In the genomic region with DNA sequence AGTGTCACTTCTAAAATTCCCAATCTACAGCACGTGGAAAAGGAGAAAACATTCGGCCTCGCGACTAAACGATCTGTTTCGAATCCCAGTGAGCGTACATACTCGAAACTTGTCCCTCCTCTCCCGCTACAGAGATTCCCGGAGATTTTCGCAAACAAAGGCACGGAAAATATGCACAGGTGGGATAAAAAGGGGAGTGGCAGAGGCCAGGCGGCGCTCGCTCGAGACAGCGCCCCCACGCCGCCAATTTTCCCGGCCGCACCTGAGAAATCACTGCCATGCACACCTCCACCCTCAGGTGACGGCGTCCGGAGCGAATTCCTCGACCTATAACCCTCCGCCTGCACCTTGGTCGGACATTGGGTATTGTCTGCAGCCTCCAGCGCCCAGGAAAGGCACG, we compare ENCODE assay signal across 8 mouse cellular contexts. TPM values are rescaled to one million over a fixed set of nuclear protein-coding genes. Genes with fewer than 3 reads are reported as not detected.
A peak's percentile ranks its signal among the peaks of the same experiment; 100 is the strongest.
DNase-seq lines count a peak whose midpoint lies in the region; ATAC-seq and TF ChIP-seq lines count a peak whose summit lies in the region.

No protein-coding gene starts in this region.

- no peak for TF ChIP-seq EP300 in liver, postnatal 0 days (IDR thresholded peaks at IDR 0.05; ENCODE audit: low read depth)

- TF ChIP-seq CTCF in liver, postnatal 0 days (IDR thresholded peaks at IDR 0.05; ENCODE audit: low read depth): peak; percentile 39

- H3K36me3 ChIP-seq in forebrain, embryonic 14.5 days (ENCODE audit: control insufficient read depth, insufficient read depth, low read length): no peaks in the 10 kb centered on the region
- H3K36me3 ChIP-seq in liver, postnatal 0 days (replicated peaks; ENCODE audit: insufficient read depth, low read length): no peaks in the 10 kb centered on the region
- H3K36me3 ChIP-seq in neural tube, embryonic 14.5 days (ENCODE audit: control insufficient read depth, insufficient read depth, low read length): no peaks in the 10 kb centered on the region

- H3K9me3 ChIP-seq in forebrain, embryonic 14.5 days (replicated peaks; ENCODE audit: control insufficient read depth, low read length): no peaks in the 10 kb centered on the region
- H3K9me3 ChIP-seq in liver, postnatal 0 days (ENCODE audit: low read length): no peaks in the 10 kb centered on the region
- no peaks in the 10 kb centered on the region for H3K9me3 ChIP-seq in neural tube, embryonic 14.5 days (ENCODE audit: control insufficient read depth, low read length)

- WGBS in forebrain, embryonic 14.5 days: 0% methylated on average over 30 of the region's 30 CpGs
- 2% methylated on average over 30 of the region's 30 CpGs for WGBS in liver, postnatal 0 days (ENCODE audit: insufficient replicate concordance)
- whole genome bisulfite sequencing in neural tube, embryonic 14.5 days: under 1% methylated on average over 30 of the region's 30 CpGs

- DNase-seq in gastrocnemius, postnatal 10 days: peak; percentile 14
- DNase-seq in gastrocnemius, postnatal 25 days: no peak
- peak; percentile 21 for DNase-seq in adrenal gland, postnatal 14 days
- DNase-seq in forebrain, embryonic 14.5 days (ENCODE audit: low spot score): peak; percentile 46
- DNase-seq in kidney, adult 18-20 months: peak; percentile 79
- DNase-seq in liver, postnatal 0 days: peak; percentile 62
- no peak for DNase-seq in natural killer cell, adult 2 months (ENCODE audit: low spot score in 2 of 2)

- peaks cover 21% of the 10 kb centered on the region for H3K4me1 ChIP-seq in forebrain, embryonic 14.5 days (ENCODE audit: control insufficient read depth, insufficient read depth, low read length)
- peaks cover 5% of the 10 kb centered on the region for H3K4me1 ChIP-seq in liver, postnatal 0 days (ENCODE audit: insufficient read depth)
- H3K4me1 ChIP-seq in neural tube, embryonic 14.5 days (ENCODE audit: control insufficient read depth, insufficient read depth, low read length): peaks cover 15% of the 10 kb centered on the region

- peak overlapping the region; percentile 98 for H3K4me3 ChIP-seq in forebrain, embryonic 14.5 days (ENCODE audit: low read depth, low read length)
- peak overlapping the region; percentile 81 for H3K4me3 ChIP-seq in liver, postnatal 0 days (ENCODE audit: low read depth, low read length)
- H3K4me3 ChIP-seq in neural tube, embryonic 14.5 days (ENCODE audit: low read depth, low read length): peak overlapping the region; percentile 98

- H3K4me2 ChIP-seq in forebrain, embryonic 14.5 days (ENCODE audit: low read length): peak overlapping the region; percentile 71
- H3K4me2 ChIP-seq in liver, postnatal 0 days (ENCODE audit: low read depth, low read length): peak overlapping the region; percentile 80
- peak overlapping the region; percentile 51 for H3K4me2 ChIP-seq in neural tube, embryonic 14.5 days (ENCODE audit: low read depth, low read length)

- H3K27me3 ChIP-seq in forebrain, embryonic 14.5 days (replicated peaks; ENCODE audit: control insufficient read depth, insufficient read depth, low read length): no peaks in the 10 kb centered on the region
- H3K27me3 ChIP-seq in liver, postnatal 0 days (ENCODE audit: insufficient read depth, low read length): peaks cover 4% of the 10 kb centered on the region; the same call in 1 of the 2 replicates
- H3K27me3 ChIP-seq in neural tube, embryonic 14.5 days (ENCODE audit: control insufficient read depth, insufficient read depth, low read length): peaks cover 5% of the 10 kb centered on the region; the same call in 1 of the 2 replicates

- peak overlapping the region; percentile 99 for H3K27ac ChIP-seq in forebrain, embryonic 14.5 days (ENCODE audit: low read depth, low read length)
- H3K27ac ChIP-seq in liver, postnatal 0 days (ENCODE audit: low read depth): peak overlapping the region; percentile 95
- H3K27ac ChIP-seq in neural tube, embryonic 14.5 days (ENCODE audit: low read depth, low read length): peak overlapping the region; percentile 99

- peak overlapping the region; percentile 100 for H3K9ac ChIP-seq in forebrain, embryonic 14.5 days (ENCODE audit: low read length)
- peak overlapping the region; percentile 79; the same call in 1 of the 2 replicates for H3K9ac ChIP-seq in liver, postnatal 0 days (replicated peaks)
- H3K9ac ChIP-seq in neural tube, embryonic 14.5 days (replicated peaks; ENCODE audit: low read depth, low read length): peak overlapping the region; percentile 99

- ATAC-seq in forebrain, embryonic 14.5 days: peak; percentile 1; the same call in 1 of the 2 replicates
- peak; percentile 31 for ATAC-seq in liver, postnatal 0 days
- ATAC-seq in neural tube, embryonic 14.5 days (ENCODE audit: low read depth): 0 out of 2 replicates have a peak, but pooled peaks have one; percentile 5

RNA-seq across cellular contexts. Expression of gene Fnbp1l, which starts 1.1 kb away (rescaled TPM):
- 10 to 100 TPM; 16.0 to 17.5 TPM for total RNA-seq in gastrocnemius, postnatal 10 days (2021)
- total RNA-seq in gastrocnemius, postnatal 25 days (2021): 1 to 10 TPM; 5.3 to 5.5 TPM
- total RNA-seq in adrenal gland, postnatal 14 days (2021): 28.9 and 32.2 TPM in 2 replicates
- 175 and 222 TPM in 2 replicates for polyA plus RNA-seq in forebrain, embryonic 14.5 days (2014; fragmentation: Nextera tagmentation; extraction: Ambion mirVana)
- 4.0 and 4.4 TPM in 2 replicates for polyA plus RNA-seq in liver, postnatal 0 days (2015; fragmentation: Nextera tagmentation; extraction: Ambion mirVana)
- polyA plus RNA-seq in neural tube, embryonic 14.5 days (2014; fragmentation: Nextera tagmentation; extraction: Ambion mirVana): 175 and 214 TPM in 2 replicates

Comparison
In these comparisons a context has a peak if more than half of its experiments do, and no peak if none do; other contexts are left out.
1. DNase-seq: peak in gastrocnemius, postnatal 10 days (single experiment), adrenal gland, postnatal 14 days (single experiment), forebrain, embryonic 14.5 days (single experiment), kidney, adult 18-20 months (single experiment) and liver, postnatal 0 days (single experiment); none in gastrocnemius, postnatal 25 days (single experiment) and natural killer cell, adult 2 months (0 of 2).
2. Peak in every context shown above with its lines, with median percentiles within 50 percentile points of each other: ATAC-seq, H3K27ac ChIP-seq, H3K4me2 ChIP-seq, H3K4me3 ChIP-seq and H3K9ac ChIP-seq.